Mouse (Mus musculus): ENCODE data around the gene 1700013F07Rik. TPM values are rescaled to one million over a fixed set of nuclear protein-coding genes. Genes with fewer than 3 reads are reported as not detected.

The 1700013F07Rik gene
- total RNA-seq, 4 experiments from 2014 or later, result 2.2 to 3.5 (median 2.7) TPM

Small RNA genes lying within 50 kb of the gene (microRNA-seq; reads per million reads assigned to microRNA genes)
- 0 reads per million in 2 experiments for gene Gm22860

Other genes starting within 250 kb of the 1700013F07Rik start
- not detected for gene Mybphl, start 169.2 kb upstream of the 1700013F07Rik start, total RNA-seq (2022)
- gene Psrc1, start 150.3 kb upstream of the 1700013F07Rik start, total RNA-seq (2022), result 10 to 100 TPM; 11.1 to 13.8 (median 11.7) TPM
- 100 to 1,000 TPM; 145 to 152 (median 149) TPM for gene Celsr2, start 118.6 kb upstream of the 1700013F07Rik start, total RNA-seq (2022)
- 100 to 1,000 TPM; 234 to 244 (median 236) TPM for gene Sars, start 88.9 kb upstream of the 1700013F07Rik start, total RNA-seq (2022)
- 10 to 100 TPM; 29.3 to 41.9 (median 35.1) TPM for gene 5330417C22Rik, start 2.4 kb downstream of the 1700013F07Rik start, total RNA-seq (2022)
- 10 to 100 TPM; 46.4 to 52.3 (median 48.7) TPM for gene Tmem167b, start 28.3 kb downstream of the 1700013F07Rik start, total RNA-seq (2022)
- gene Taf13, start 37.5 kb downstream of the 1700013F07Rik start, total RNA-seq (2022), result 10 to 100 TPM; 21.8 to 24.8 (median 22.1) TPM
- 100 to 1,000 TPM; 114 to 149 (median 124) TPM for gene Wdr47, start 57.1 kb downstream of the 1700013F07Rik start, total RNA-seq (2022)
- gene Clcc1, start 119.8 kb downstream of the 1700013F07Rik start, total RNA-seq (2022), result 10 to 100 TPM; 33.7 to 37.9 (median 35.7) TPM
- gene Gpsm2, start 188.2 kb downstream of the 1700013F07Rik start, total RNA-seq (2022), result 10 to 100 TPM; 10.5 to 14.6 (median 10.7) TPM
- gene Aknad1, start 205.5 kb downstream of the 1700013F07Rik start, total RNA-seq (2022), result not detected

All from left cerebral cortex, adult 8-10 months (tissue).